Mouse (Mus musculus) intestine, embryonic 15.5 days (tissue): ENCODE measurements at regions not wholly inside any gene's neighbourhood (a gene's known extent, or its start where the extent isn't known, plus 50 kb on each side); places are given as distances from the start of the nearest gene placed in this dataset.

ENCODE experiments used
- ATAC-seq: fragments of 200-750 bp; cut with Nextera tagmentation; 2 replicates; pipeline ENCODE4 v1.8.0; 2017; ENCODE audit warnings: moderate TSS enrichment, moderate library complexity
- H3K27ac ChIP-seq: fragments of 300-500 bp; sonication (generic); 2 replicates; pipeline ENCODE4 v1.5.1; 2015; ENCODE audit warnings: mild to moderate bottlenecking, inconsistent platforms
- H3K27me3 ChIP-seq: fragments of 300-500 bp; sonication (generic); replicated peaks from 2 replicates; pipeline ENCODE4 v1.6.1; 2015; ENCODE audit warnings: inconsistent platforms
- H3K36me3 ChIP-seq: fragments of 300-500 bp; sonication (generic); 2 replicates; pipeline ENCODE4 v1.6.1; 2015; ENCODE audit warnings: inconsistent platforms
- H3K4me1 ChIP-seq: fragments of 300-500 bp; sonication (generic); replicated peaks from 2 replicates; pipeline ENCODE4 v1.6.1; 2015; ENCODE audit warnings: inconsistent platforms
- H3K4me2 ChIP-seq: fragments of 300-500 bp; sonication (generic); replicated peaks from 2 replicates; pipeline ENCODE4 v1.6.1; 2015; ENCODE audit warnings: mild to moderate bottlenecking, inconsistent platforms
- H3K4me3 ChIP-seq: fragments of 300-500 bp; sonication (generic); replicated peaks from 2 replicates; pipeline ENCODE4 v1.5.1; 2015; ENCODE audit warnings: inconsistent platforms
- H3K9ac ChIP-seq: fragments of 300-500 bp; sonication (generic); 2 replicates; pipeline ENCODE4 v1.6.1; 2015; ENCODE audit warnings: inconsistent platforms
- H3K9me3 ChIP-seq: fragments of 300-500 bp; sonication (generic); 2 replicates; pipeline ENCODE4 v1.6.1; 2016; ENCODE audit warnings: inconsistent platforms
- WGBS: fragments of 180-500 bp; shearing (Covaris S2); methylation state at CpG from one replicate; pipeline ENCODE4 v1.1.7; 2015; 5-methylcytosine and 5-hydroxymethylcytosine counted together

GRCm38 (mm10) chr10:115750250-115750649, 66.4 kb upstream of the Tspan8 start:
- 82% methylated on average over 5 of the region's 5 CpGs for WGBS
- no peaks in the 10 kb centered on the region for H3K27me3 ChIP-seq
- no peak overlapping the region for H3K27ac ChIP-seq

GRCm38 (mm10) chr10:115758667-115759066, 58.0 kb upstream of the Tspan8 start:
- Histone ChIP-seq H3K27me3 (no peaks in the 10 kb centered on the region), H3K4me3 (no peak overlapping the region), H3K4me2 (no peak overlapping the region), H3K9me3 (no peaks in the 10 kb centered on the region), H3K36me3 (no peaks in the 10 kb centered on the region), H3K27ac (no peak overlapping the region), H3K4me1 (no peaks in the 10 kb centered on the region), H3K9ac (no peak overlapping the region)
- no peak for ATAC-seq
- WGBS, result 88% methylated on average over 1 of the region's 1 CpGs

More at GRCm38 (mm10) chr10:115750250-115750649, 66.4 kb upstream of the Tspan8 start:
- no peak for ATAC-seq
- no peaks in the 10 kb centered on the region for H3K9me3 ChIP-seq
- no peaks in the 10 kb centered on the region for H3K36me3 ChIP-seq
- no peaks in the 10 kb centered on the region for H3K4me1 ChIP-seq
- no peak overlapping the region for H3K4me3 ChIP-seq
- no peak overlapping the region for H3K4me2 ChIP-seq
- no peak overlapping the region for H3K9ac ChIP-seq
